In the genomic region with DNA sequence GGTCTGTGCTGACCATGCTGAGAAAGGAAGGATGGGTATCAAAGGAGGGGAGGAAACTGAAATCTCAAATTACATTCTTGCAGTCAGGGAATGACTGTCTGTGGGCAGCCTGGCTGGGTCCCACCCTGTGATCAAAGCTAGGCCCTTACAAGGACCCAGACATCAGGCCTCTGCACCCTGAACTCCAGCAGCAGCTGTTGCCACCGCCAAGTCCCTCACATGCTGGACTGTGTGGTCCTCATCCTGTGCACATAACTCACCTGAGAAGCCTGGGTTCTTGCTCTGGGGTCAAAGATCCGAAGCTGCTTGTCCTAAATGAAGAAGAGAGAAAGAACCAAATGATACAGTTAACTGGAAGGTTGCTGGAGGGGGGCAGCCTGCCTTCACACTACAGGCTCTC, we compare ENCODE assay signal across 28 mouse cellular contexts. TPM values are rescaled to one million over a fixed set of nuclear protein-coding genes. Genes with fewer than 3 reads are reported as not detected.
DNase-seq lines count a peak whose midpoint lies in the region; ATAC-seq lines count a peak whose summit lies in the region.
"Had no signal": no experiment of that assay in that cellular context is flagged by ENCODE, and none has a peak within 500 bp of the region (broad histone marks: within the 10 kb centered on the region; RNA-seq: fewer than 3 reads in every experiment).

No protein-coding gene starts in this region.

- no peak for ATAC-seq in kidney, embryonic 15.5 days (replicated peaks; ENCODE audit: low FRiP score)
- ATAC-seq in embryonic facial prominence, embryonic 12.5 days (ENCODE audit: insufficient number of reproducible peaks, insufficient read depth, low FRiP score, low TSS enrichment), result no peak
- no peak for ATAC-seq in limb, embryonic 12.5 days (ENCODE audit: insufficient number of reproducible peaks, insufficient read depth, low FRiP score, low TSS enrichment, low read depth)
- ATAC-seq in cerebellum, adult (ENCODE audit: insufficient number of reproducible peaks, low FRiP score, low TSS enrichment), result no peak
- ATAC-seq: forebrain, embryonic 14.5 days; forebrain, postnatal 0 days; hindbrain, postnatal 0 days; Patski had no signal

- no peak for DNase-seq in kidney, postnatal 36 days
- DNase-seq in adrenal gland, postnatal 25 days, result no peak
- DNase-seq in heart, adult 8-10 months (ENCODE audit: low spot score), result no peak
- DNase-seq: adrenal gland, postnatal 10 days; B cell, adult 2 months; cerebellum, adult 11-12 months; cerebellum, adult 8-10 months; cerebellum, postnatal 10 days; cerebellum, postnatal 36 days; embryo, embryonic 11 days; forebrain, postnatal 0 days; gastrocnemius, adult 2 months; gastrocnemius, postnatal 14 days; heart, postnatal 14 days; heart, postnatal 4 days had no signal

- H3K27me3 ChIP-seq in kidney, embryonic 15.5 days, result no peaks in the 10 kb centered on the region
- H3K27me3 ChIP-seq in embryonic facial prominence, embryonic 12.5 days, result no peaks in the 10 kb centered on the region
- no peaks in the 10 kb centered on the region for H3K27me3 ChIP-seq in limb, embryonic 12.5 days
- H3K27me3 ChIP-seq: CH12.LX; embryonic facial prominence, embryonic 15.5 days; heart, embryonic 13.5 days; Patski had no signal

- H3K4me2 ChIP-seq in kidney, embryonic 15.5 days, result no peak overlapping the region
- no peak overlapping the region for H3K4me2 ChIP-seq in embryonic facial prominence, embryonic 12.5 days (replicated peaks)
- H3K4me2 ChIP-seq in limb, embryonic 12.5 days, result no peak overlapping the region
- H3K4me2 ChIP-seq: embryonic facial prominence, embryonic 15.5 days; heart, embryonic 13.5 days; hindbrain, embryonic 14.5 days had no signal

- H3K9me3 ChIP-seq in kidney, embryonic 15.5 days (replicated peaks), result no peaks in the 10 kb centered on the region
- no peaks in the 10 kb centered on the region for H3K9me3 ChIP-seq in embryonic facial prominence, embryonic 12.5 days
- H3K9me3 ChIP-seq in limb, embryonic 12.5 days, result no peaks in the 10 kb centered on the region
- H3K9me3 ChIP-seq: embryonic facial prominence, embryonic 15.5 days; G1E; heart, embryonic 10.5 days; heart, embryonic 13.5 days had no signal

- no peak overlapping the region for H3K9ac ChIP-seq in kidney, embryonic 15.5 days
- no peak overlapping the region for H3K9ac ChIP-seq in embryonic facial prominence, embryonic 12.5 days
- H3K9ac ChIP-seq in limb, embryonic 12.5 days (replicated peaks), result no peak overlapping the region
- H3K9ac ChIP-seq: embryonic facial prominence, embryonic 15.5 days; forebrain, postnatal 0 days; heart, embryonic 13.5 days; hindbrain, embryonic 14.5 days had no signal

- WGBS in kidney, embryonic 15.5 days, result 34% methylated on average over 2 of the region's 2 CpGs
- 57% methylated on average over 2 of the region's 2 CpGs for WGBS in embryonic facial prominence, embryonic 12.5 days
- WGBS in limb, embryonic 12.5 days, result 59% methylated on average over 2 of the region's 2 CpGs

- H3K36me3 ChIP-seq in kidney, embryonic 15.5 days, result peaks cover 42% of the 10 kb centered on the region
- H3K36me3 ChIP-seq in embryonic facial prominence, embryonic 12.5 days, result peaks cover 15% of the 10 kb centered on the region; the same call in 1 of the 2 replicates
- peaks cover 27% of the 10 kb centered on the region; the same call in 1 of the 2 replicates for H3K36me3 ChIP-seq in limb, embryonic 12.5 days

- no peak overlapping the region for H3K4me3 ChIP-seq in kidney, embryonic 15.5 days (replicated peaks)
- H3K4me3 ChIP-seq in embryonic facial prominence, embryonic 12.5 days, result no peak overlapping the region
- no peak overlapping the region for H3K4me3 ChIP-seq in limb, embryonic 12.5 days (replicated peaks)
- H3K4me3 ChIP-seq: embryonic facial prominence, embryonic 15.5 days; gastrocnemius, adult 2 months; heart, embryonic 10.5 days; heart, embryonic 13.5 days had no signal

- peak overlapping the region; percentile 30; the same call in 1 of the 2 replicates for H3K27ac ChIP-seq in kidney, embryonic 15.5 days
- 0 out of 2 replicates have a peak overlapping the region, but pooled peaks have one; percentile 17 for H3K27ac ChIP-seq in embryonic facial prominence, embryonic 12.5 days
- H3K27ac ChIP-seq in limb, embryonic 12.5 days, result peak overlapping the region; percentile 59
- H3K27ac ChIP-seq: embryonic facial prominence, embryonic 15.5 days; gastrocnemius, adult 2 months; heart, embryonic 10.5 days; heart, embryonic 13.5 days; hindbrain, embryonic 14.5 days; hindbrain, postnatal 0 days had no signal

- H3K4me1 ChIP-seq in kidney, embryonic 15.5 days, result peaks cover 25% of the 10 kb centered on the region
- H3K4me1 ChIP-seq in embryonic facial prominence, embryonic 12.5 days, result peaks cover 24% of the 10 kb centered on the region
- H3K4me1 ChIP-seq in limb, embryonic 12.5 days (replicated peaks), result peaks cover 40% of the 10 kb centered on the region

RNA-seq across cellular contexts. Expression of gene Coro7, which starts 18.0 kb away (rescaled TPM):
- polyA plus RNA-seq in kidney, embryonic 15.5 days (2015; fragmentation: Nextera tagmentation; extraction: Ambion mirVana), result 19.8 and 22.0 TPM in 2 replicates
- 18.2 and 23.1 TPM in 2 replicates for polyA plus RNA-seq in embryonic facial prominence, embryonic 12.5 days (2016; fragmentation: Nextera tagmentation; extraction: Ambion mirVana)
- 18.6 and 19.6 TPM in 2 replicates for polyA plus RNA-seq in limb, embryonic 12.5 days (2016; fragmentation: Nextera tagmentation; extraction: Ambion mirVana)
- total RNA-seq in adrenal gland, postnatal 25 days (2021), result 36.2 and 39.7 TPM in 2 replicates
- 10 to 100 TPM; 11.3 to 16.1 (median 15.4) TPM for total RNA-seq in heart, adult 8-10 months (2022)

RNA-seq across cellular contexts. Expression of gene Dnaja3, which starts 21.8 kb away (rescaled TPM):
- polyA plus RNA-seq in kidney, embryonic 15.5 days (2015; fragmentation: Nextera tagmentation; extraction: Ambion mirVana), result 77.7 and 81.4 TPM in 2 replicates
- 57.1 and 59.8 TPM in 2 replicates for polyA plus RNA-seq in embryonic facial prominence, embryonic 12.5 days (2016; fragmentation: Nextera tagmentation; extraction: Ambion mirVana)
- polyA plus RNA-seq in limb, embryonic 12.5 days (2016; fragmentation: Nextera tagmentation; extraction: Ambion mirVana), result 55.1 and 58.0 TPM in 2 replicates
- 117 and 125 TPM in 2 replicates for total RNA-seq in adrenal gland, postnatal 25 days (2021)
- 100 to 1,000 TPM; 146 to 154 (median 153) TPM for total RNA-seq in heart, adult 8-10 months (2022)

RNA-seq across cellular contexts. Expression of gene Vasn, which starts 21.9 kb away (rescaled TPM):
- polyA plus RNA-seq in kidney, embryonic 15.5 days (2015; fragmentation: Nextera tagmentation; extraction: Ambion mirVana), result 22.7 and 23.5 TPM in 2 replicates
- polyA plus RNA-seq in embryonic facial prominence, embryonic 12.5 days (2016; fragmentation: Nextera tagmentation; extraction: Ambion mirVana), result 23.4 and 24.1 TPM in 2 replicates
- polyA plus RNA-seq in limb, embryonic 12.5 days (2016; fragmentation: Nextera tagmentation; extraction: Ambion mirVana), result 29.4 and 30.4 TPM in 2 replicates
- 5.4 and 9.3 TPM in 2 replicates for total RNA-seq in adrenal gland, postnatal 25 days (2021)
- total RNA-seq in heart, adult 8-10 months (2022), result 1 to 10 TPM; 6.9 to 9.3 (median 8.1) TPM

RNA-seq across cellular contexts. Expression of gene Pam16, which starts 36.8 kb away (rescaled TPM):
- 90.1 and 92.6 TPM in 2 replicates for polyA plus RNA-seq in kidney, embryonic 15.5 days (2015; fragmentation: Nextera tagmentation; extraction: Ambion mirVana)
- 96.4 and 104 TPM in 2 replicates for polyA plus RNA-seq in embryonic facial prominence, embryonic 12.5 days (2016; fragmentation: Nextera tagmentation; extraction: Ambion mirVana)
- 111 and 120 TPM in 2 replicates for polyA plus RNA-seq in limb, embryonic 12.5 days (2016; fragmentation: Nextera tagmentation; extraction: Ambion mirVana)
- total RNA-seq in adrenal gland, postnatal 25 days (2021), result 81.9 and 83.4 TPM in 2 replicates
- total RNA-seq in heart, adult 8-10 months (2022), result 100 to 1,000 TPM; 145 to 188 (median 160) TPM

RNA-seq across cellular contexts. Expression of gene Nmral1, which starts 57.6 kb away (rescaled TPM):
- 98.2 and 99.8 TPM in 2 replicates for polyA plus RNA-seq in kidney, embryonic 15.5 days (2015; fragmentation: Nextera tagmentation; extraction: Ambion mirVana)
- 124 and 135 TPM in 2 replicates for polyA plus RNA-seq in embryonic facial prominence, embryonic 12.5 days (2016; fragmentation: Nextera tagmentation; extraction: Ambion mirVana)
- 179 and 191 TPM in 2 replicates for polyA plus RNA-seq in limb, embryonic 12.5 days (2016; fragmentation: Nextera tagmentation; extraction: Ambion mirVana)
- 7.0 and 9.1 TPM in 2 replicates for total RNA-seq in adrenal gland, postnatal 25 days (2021)
- 1 to 10 TPM; 1.7 to 2.1 (median 2.0) TPM for total RNA-seq in heart, adult 8-10 months (2022)
